Mouse (Mus musculus) embryonic facial prominence, embryonic 13.5 days (tissue): ENCODE measurements around the gene Sergef. TPM values are rescaled to one million over a fixed set of nuclear protein-coding genes. Genes with fewer than 3 reads are reported as not detected.
A peak's percentile ranks its signal among the peaks of the same experiment; 100 is the strongest.

ENCODE experiments used
- ATAC-seq: fragments of 200-750 bp; cut with Nextera tagmentation; 2 replicates; pipeline ENCODE4 v1.8.0; 2017; ENCODE audit warnings: low read depth; ENCODE audit not compliant: insufficient number of reproducible peaks, insufficient read depth, low FRiP score, low TSS enrichment
- H3K27ac ChIP-seq: fragments of 300-500 bp; sonication (generic); 2 replicates; pipeline ENCODE4 v1.5.1; 2015; ENCODE audit warnings: moderate library complexity, mild to moderate bottlenecking, inconsistent platforms
- H3K27me3 ChIP-seq: fragments of 300-500 bp; sonication (generic); 2 replicates; pipeline ENCODE4 v1.6.1; 2015; ENCODE audit warnings: mild to moderate bottlenecking, inconsistent platforms
- H3K36me3 ChIP-seq: fragments of 300-500 bp; sonication (generic); 2 replicates; pipeline ENCODE4 v1.6.1; 2015; ENCODE audit warnings: mild to moderate bottlenecking, inconsistent platforms
- H3K4me1 ChIP-seq: fragments of 300-500 bp; sonication (generic); 2 replicates; pipeline ENCODE4 v1.6.1; 2015; ENCODE audit warnings: inconsistent platforms
- H3K4me2 ChIP-seq: fragments of 300-500 bp; sonication (generic); 2 replicates; pipeline ENCODE4 v1.6.1; 2015; ENCODE audit warnings: moderate library complexity, mild to moderate bottlenecking, inconsistent platforms
- H3K4me3 ChIP-seq: fragments of 300-500 bp; sonication (generic); 2 replicates; pipeline ENCODE4 v1.5.1; 2015; ENCODE audit warnings: mild to moderate bottlenecking, inconsistent platforms
- H3K9ac ChIP-seq: fragments of 300-500 bp; sonication (generic); 2 replicates; pipeline ENCODE4 v1.6.1; 2015; ENCODE audit warnings: mild to moderate bottlenecking, inconsistent platforms
- H3K9me3 ChIP-seq: fragments of 300-500 bp; sonication (generic); 2 replicates; pipeline ENCODE4 v1.6.1; 2016; ENCODE audit warnings: inconsistent platforms
- WGBS: fragments of 180-500 bp; shearing (Covaris S2); methylation state at CpG from one replicate; pipeline ENCODE4 v1.1.7; 2015; ENCODE audit warnings: mixed read lengths; 5-methylcytosine and 5-hydroxymethylcytosine counted together
- polyA plus RNA-seq: library from polyadenylated mRNA; unstranded; fragments of >200 nt; fragmentation: Nextera tagmentation; extraction: Ambion mirVana; gene quantifications from 2 replicates; pipeline ENCODE4 v1.2.1, GENCODE M21; 2015

The Sergef gene
- polyA plus RNA-seq, 1 experiment from 2014 or later, result 17.1 TPM

- Histone ChIP-seq H3K4me1 (0 out of 2 replicates have a peak, but pooled peaks cover 5% of the 10 kb centered on the region), H3K27ac (no peak overlapping the region), H3K9me3 (no peaks in the 10 kb centered on the region), H3K27me3 (no peaks in the 10 kb centered on the region), H3K4me3 (no peak overlapping the region), H3K9ac (no peak overlapping the region), H3K4me2 (no peak overlapping the region), H3K36me3 (peaks cover 19% of the 10 kb centered on the region)
- WGBS, result 62% methylated on average over 5 of the region's 5 CpGs
- ATAC-seq, result no peak
These were observed 24.2 kb downstream of the Sergef start for GRCm38 (mm10) chr7:46615256-46615977.

- ATAC-seq, result no peak
These were observed 25.3 kb downstream of the Sergef start for GRCm38 (mm10) chr7:46614263-46614662.

GRCm38 (mm10) chr7:46613091-46613490 is 26.5 kb downstream of the Sergef start:
- WGBS, result 77% methylated on average over 10 of the region's 10 CpGs
- no peak overlapping the region for H3K4me3 ChIP-seq
- peaks cover 6% of the 10 kb centered on the region for H3K36me3 ChIP-seq
- 0 out of 2 replicates have a peak, but pooled peaks cover 5% of the 10 kb centered on the region for H3K4me1 ChIP-seq
- no peak for ATAC-seq
- H3K9me3 ChIP-seq, result no peaks in the 10 kb centered on the region
- H3K4me2 ChIP-seq, result no peak overlapping the region
- H3K9ac ChIP-seq, result no peak overlapping the region
- no peaks in the 10 kb centered on the region for H3K27me3 ChIP-seq
- no peak overlapping the region for H3K27ac ChIP-seq

More at GRCm38 (mm10) chr7:46614263-46614662, 25.3 kb downstream of the Sergef start:
- Histone ChIP-seq H3K36me3 (peaks cover 13% of the 10 kb centered on the region), H3K9me3 (no peaks in the 10 kb centered on the region), H3K27ac (no peak overlapping the region), H3K9ac (no peak overlapping the region), H3K27me3 (no peaks in the 10 kb centered on the region), H3K4me3 (no peak overlapping the region), H3K4me2 (no peak overlapping the region), H3K4me1 (0 out of 2 replicates have a peak, but pooled peaks cover 5% of the 10 kb centered on the region)
- 93% methylated on average over 12 of the region's 12 CpGs for WGBS

GRCm38 (mm10) chr7:46612421-46612937 is 27.1 kb downstream of the Sergef start:
- Histone ChIP-seq H3K36me3 (peaks cover 6% of the 10 kb centered on the region), H3K4me2 (no peak overlapping the region), H3K9ac (peak overlapping the region; percentile 32; the same call in 1 of the 2 replicates), H3K27ac (no peak overlapping the region), H3K4me1 (0 out of 2 replicates have a peak, but pooled peaks cover 5% of the 10 kb centered on the region), H3K27me3 (no peaks in the 10 kb centered on the region), H3K9me3 (no peaks in the 10 kb centered on the region), H3K4me3 (no peak overlapping the region)
- WGBS, result 62% methylated on average over 6 of the region's 6 CpGs
- ATAC-seq, result no peak

DNA sequence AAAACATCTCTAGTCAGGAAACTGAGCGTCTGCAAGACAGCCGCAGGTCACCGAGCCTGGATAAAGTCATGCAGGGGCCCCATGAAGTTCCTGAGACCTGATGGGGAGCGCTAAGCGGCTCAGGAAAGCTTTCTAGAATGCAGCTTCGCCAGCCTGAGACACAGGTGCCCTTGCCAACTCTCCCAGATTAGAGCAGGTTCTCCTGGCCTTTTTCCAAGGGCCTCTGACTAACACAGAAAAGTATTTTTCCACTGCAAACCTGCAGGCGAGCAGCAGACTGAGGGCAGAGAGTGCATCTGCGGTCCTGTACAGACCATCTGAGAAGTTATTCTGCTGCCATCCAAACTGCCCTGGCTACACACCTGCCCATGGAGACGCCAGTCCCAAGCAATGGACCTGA is 27.6 kb downstream of the Sergef start:
- Histone ChIP-seq H3K27ac (no peak overlapping the region), H3K9me3 (no peaks in the 10 kb centered on the region), H3K4me2 (no peak overlapping the region), H3K27me3 (no peaks in the 10 kb centered on the region), H3K36me3 (peaks cover 6% of the 10 kb centered on the region), H3K9ac (0 out of 2 replicates have a peak overlapping the region, but pooled peaks have one; percentile 32), H3K4me3 (no peak overlapping the region), H3K4me1 (peaks cover 8% of the 10 kb centered on the region; the same call in 1 of the 2 replicates)
- 80% methylated on average over 9 of the region's 9 CpGs for WGBS
- no peak for ATAC-seq

GRCm38 (mm10) chr7:46609317-46609716 is 30.3 kb downstream of the Sergef start:
- ATAC-seq, result no peak
- H3K4me3 ChIP-seq, result no peak overlapping the region
- WGBS, result 85% methylated on average over 4 of the region's 4 CpGs
- no peaks in the 10 kb centered on the region for H3K9me3 ChIP-seq
- H3K27ac ChIP-seq, result no peak overlapping the region
- no peaks in the 10 kb centered on the region for H3K27me3 ChIP-seq
- no peak overlapping the region for H3K4me2 ChIP-seq
- peaks cover 6% of the 10 kb centered on the region for H3K36me3 ChIP-seq
- H3K4me1 ChIP-seq, result peaks cover 9% of the 10 kb centered on the region; the same call in 1 of the 2 replicates
- H3K9ac ChIP-seq, result no peak overlapping the region

GRCm38 (mm10) chr7:46607428-46608055 is 32.1 kb downstream of the Sergef start:
- Histone ChIP-seq H3K27me3 (no peaks in the 10 kb centered on the region), H3K4me1 (peaks cover 9% of the 10 kb centered on the region; the same call in 1 of the 2 replicates), H3K4me3 (no peak overlapping the region), H3K9me3 (no peaks in the 10 kb centered on the region), H3K36me3 (peaks cover 4% of the 10 kb centered on the region), H3K9ac (no peak overlapping the region), H3K27ac (no peak overlapping the region), H3K4me2 (no peak overlapping the region)
- no peak for ATAC-seq
- WGBS, result 57% methylated on average over 11 of the region's 11 CpGs

GRCm38 (mm10) chr7:46607031-46607426 is 32.6 kb downstream of the Sergef start:
- Histone ChIP-seq H3K27ac (no peak overlapping the region), H3K9me3 (no peaks in the 10 kb centered on the region), H3K27me3 (no peaks in the 10 kb centered on the region), H3K9ac (no peak overlapping the region), H3K4me1 (peaks cover 7% of the 10 kb centered on the region; the same call in 1 of the 2 replicates), H3K4me2 (no peak overlapping the region), H3K4me3 (no peak overlapping the region), H3K36me3 (no peaks in the 10 kb centered on the region)
- ATAC-seq, result no peak
- WGBS, result 66% methylated on average over 8 of the region's 8 CpGs

DNA sequence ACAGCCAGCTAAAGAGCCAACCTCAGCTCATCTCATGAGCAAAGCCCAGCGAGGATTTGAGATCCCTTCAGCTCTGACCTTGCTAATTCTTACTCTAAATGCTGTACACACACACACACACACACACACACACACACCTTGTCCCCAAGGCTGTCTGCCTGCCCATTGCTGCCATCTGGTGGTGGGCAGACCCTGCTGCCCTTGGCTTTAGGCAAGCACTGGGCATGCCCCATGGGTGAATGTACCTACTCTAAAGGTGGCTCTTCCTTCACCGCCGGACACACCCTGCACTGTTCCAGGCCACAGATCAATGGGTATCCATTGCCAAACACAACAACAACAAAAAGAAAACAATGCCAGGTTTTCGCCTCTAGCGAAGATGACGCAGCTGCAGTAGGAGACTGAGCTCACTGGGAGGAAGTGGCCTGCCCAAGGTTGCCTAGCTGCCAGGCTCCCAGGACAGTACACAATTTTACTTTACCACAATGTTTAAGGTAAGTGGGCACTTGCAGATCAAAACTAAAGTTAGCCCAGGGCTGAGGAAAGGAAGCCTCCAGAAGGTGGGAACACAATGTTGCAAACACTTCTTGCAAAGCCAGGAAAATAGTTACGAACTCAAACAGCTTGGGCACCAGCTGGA is 33.1 kb downstream of the Sergef start:
- H3K27ac ChIP-seq, result no peak overlapping the region
- ATAC-seq, result no peak
- no peaks in the 10 kb centered on the region for H3K27me3 ChIP-seq
- H3K9me3 ChIP-seq, result no peaks in the 10 kb centered on the region
- H3K36me3 ChIP-seq, result no peaks in the 10 kb centered on the region
- H3K4me3 ChIP-seq, result no peak overlapping the region
- H3K4me1 ChIP-seq, result peaks cover 6% of the 10 kb centered on the region
- H3K4me2 ChIP-seq, result no peak overlapping the region
- 77% methylated on average over 7 of the region's 7 CpGs for WGBS
- no peak overlapping the region for H3K9ac ChIP-seq

DNA sequence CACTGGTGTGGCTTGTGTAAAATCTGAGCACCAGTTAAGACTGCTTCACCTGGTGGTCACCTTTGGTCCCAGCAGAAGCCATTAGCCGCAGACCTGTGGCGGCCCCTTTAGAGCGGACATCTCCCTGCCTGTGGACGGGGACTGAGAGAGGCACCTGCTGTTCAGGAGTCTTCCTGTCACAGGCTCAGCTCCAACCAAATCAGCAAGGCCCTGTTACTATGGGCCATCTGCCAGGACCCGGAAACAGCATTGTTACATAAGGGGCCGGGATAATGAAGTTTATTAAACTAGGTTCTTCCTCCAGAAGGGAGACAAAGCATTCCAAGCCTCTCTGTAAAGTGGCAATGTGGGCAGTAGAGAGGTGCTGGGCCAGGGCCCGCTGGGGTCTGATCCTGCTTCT is 36.6 kb downstream of the Sergef start:
- no peak overlapping the region for H3K27ac ChIP-seq
- H3K9me3 ChIP-seq, result no peaks in the 10 kb centered on the region
- H3K36me3 ChIP-seq, result no peaks in the 10 kb centered on the region
- no peak for ATAC-seq
- 88% methylated on average over 7 of the region's 7 CpGs for WGBS
- H3K27me3 ChIP-seq, result no peaks in the 10 kb centered on the region
- no peak overlapping the region for H3K4me2 ChIP-seq
- peaks cover 11% of the 10 kb centered on the region for H3K4me1 ChIP-seq
- no peak overlapping the region for H3K9ac ChIP-seq
- H3K4me3 ChIP-seq, result no peak overlapping the region

DNA sequence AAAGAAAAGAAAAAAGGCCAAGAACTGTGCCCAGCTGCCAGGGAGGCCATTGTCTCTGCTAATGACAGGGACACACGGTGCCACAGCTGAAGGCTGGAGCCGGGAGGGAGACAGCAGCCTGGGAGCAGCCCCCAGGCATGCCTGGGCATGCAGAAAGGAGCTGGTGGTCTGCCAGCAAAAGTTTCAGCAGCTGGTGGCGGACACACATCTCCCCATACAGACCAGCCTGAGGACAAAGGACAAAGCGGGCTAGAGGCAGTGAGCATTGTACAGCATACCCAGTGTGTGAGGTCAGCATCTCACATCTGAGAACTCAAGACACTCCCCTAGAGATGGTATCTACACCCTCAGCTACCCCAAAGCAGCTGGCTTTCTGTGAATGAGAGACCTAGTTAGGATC is 37.5 kb downstream of the Sergef start:
- no peak for ATAC-seq
- Histone ChIP-seq H3K4me1 (peaks cover 10% of the 10 kb centered on the region), H3K9ac (no peak overlapping the region)

More for the DNA sequence above, 37.5 kb downstream of the Sergef start:
- Histone ChIP-seq H3K4me2 (no peak overlapping the region), H3K9me3 (no peaks in the 10 kb centered on the region), H3K36me3 (no peaks in the 10 kb centered on the region), H3K27ac (no peak overlapping the region), H3K4me3 (no peak overlapping the region), H3K27me3 (no peaks in the 10 kb centered on the region)
- 48% methylated on average over 4 of the region's 4 CpGs for WGBS
